In the genomic region with DNA sequence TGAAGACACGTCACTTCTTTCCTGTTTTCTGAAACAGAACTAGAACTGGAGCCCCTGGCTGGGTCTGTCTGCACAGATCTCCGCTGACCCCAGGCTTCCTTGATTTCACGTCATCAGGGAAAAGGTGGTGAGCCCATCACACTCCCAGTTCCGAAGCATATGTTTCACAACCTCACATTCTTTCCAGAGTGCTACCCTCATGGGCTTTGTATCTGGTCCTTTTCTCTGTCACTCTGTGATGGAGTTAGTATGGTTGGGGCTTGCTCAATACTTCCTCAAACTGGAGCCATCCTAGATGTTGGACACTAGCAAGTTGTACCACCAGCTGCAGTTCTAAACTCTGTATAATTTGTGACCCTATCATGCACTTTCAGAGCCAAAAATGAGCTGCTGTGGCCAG, we compare ENCODE assay signal across 17 mouse cellular contexts.
DNase-seq lines count a peak whose midpoint lies in the region; ATAC-seq and TF ChIP-seq lines count a peak whose summit lies in the region.
"Had no signal": no experiment of that assay in that cellular context is flagged by ENCODE, and none has a peak within 500 bp of the region (broad histone marks: within the 10 kb centered on the region; RNA-seq: fewer than 3 reads in every experiment).

No protein-coding gene starts in this region.

- no peak overlapping the region for H3K4me2 ChIP-seq in liver, postnatal 0 days (ENCODE audit: low read depth, low read length)
- H3K4me2 ChIP-seq: embryonic facial prominence, embryonic 12.5 days; forebrain, embryonic 15.5 days; hindbrain, embryonic 15.5 days had no signal

- TF ChIP-seq EP300 in heart, adult 2 months (IDR thresholded peaks at IDR 0.05; ENCODE audit: insufficient read depth, low read depth, low read length): no peak
- no peak for TF ChIP-seq EP300 in liver, postnatal 0 days (IDR thresholded peaks at IDR 0.05; ENCODE audit: low read depth)

- H3K36me3 ChIP-seq in heart, adult 2 months (ENCODE audit: control insufficient read depth, insufficient read depth, low read length): no peaks in the 10 kb centered on the region
- no peaks in the 10 kb centered on the region for H3K36me3 ChIP-seq in liver, adult 2 months (ENCODE audit: control insufficient read depth, insufficient read depth, low read length)
- no peaks in the 10 kb centered on the region for H3K36me3 ChIP-seq in liver, postnatal 0 days (replicated peaks; ENCODE audit: insufficient read depth, low read length)
- H3K36me3 ChIP-seq in limb, embryonic 10.5 days: no peaks in the 10 kb centered on the region
- H3K36me3 ChIP-seq: embryonic facial prominence, embryonic 12.5 days; forebrain, embryonic 15.5 days; hindbrain, embryonic 15.5 days had no signal

- 59% methylated on average over 4 of the region's 4 CpGs for WGBS in heart, adult 2 months
- WGBS in liver, adult 2 months: 76% methylated on average over 4 of the region's 4 CpGs
- WGBS in liver, postnatal 0 days (ENCODE audit: insufficient replicate concordance): 43% methylated on average over 4 of the region's 4 CpGs
- 80% methylated on average over 4 of the region's 4 CpGs for WGBS in limb, embryonic 10.5 days

- no peak for TF ChIP-seq CTCF in heart, adult 2 months (IDR thresholded peaks at IDR 0.05)
- no peak for TF ChIP-seq CTCF in liver, adult 2 months (IDR thresholded peaks at IDR 0.05; ENCODE audit: low read depth, low read length)
- no peak for TF ChIP-seq CTCF in liver, postnatal 0 days (IDR thresholded peaks at IDR 0.05; ENCODE audit: low read depth)

- no peaks in the 10 kb centered on the region for H3K27me3 ChIP-seq in heart, adult 2 months (ENCODE audit: control insufficient read depth, insufficient read depth, low read length)
- no peaks in the 10 kb centered on the region for H3K27me3 ChIP-seq in liver, adult 2 months (ENCODE audit: control insufficient read depth, insufficient read depth, low read length)
- H3K27me3 ChIP-seq in liver, postnatal 0 days (ENCODE audit: insufficient read depth, low read length): no peaks in the 10 kb centered on the region
- H3K27me3 ChIP-seq in limb, embryonic 10.5 days (ENCODE audit: low read depth, poor library complexity, severe bottlenecking): no peaks in the 10 kb centered on the region
- H3K27me3 ChIP-seq: embryonic facial prominence, embryonic 12.5 days; forebrain, embryonic 15.5 days; hindbrain, embryonic 15.5 days had no signal

- H3K27ac ChIP-seq in heart, adult 2 months: no peak overlapping the region
- H3K27ac ChIP-seq in liver, adult 2 months (replicated peaks; ENCODE audit: insufficient read depth, low read depth, low read length): no peak overlapping the region
- H3K27ac ChIP-seq in liver, postnatal 0 days (ENCODE audit: low read depth): no peak overlapping the region
- H3K27ac ChIP-seq in limb, embryonic 10.5 days: no peak overlapping the region
- H3K27ac ChIP-seq: embryonic facial prominence, embryonic 12.5 days; forebrain, embryonic 15.5 days; hindbrain, embryonic 15.5 days had no signal

- no peak overlapping the region for H3K9ac ChIP-seq in heart, adult 2 months (ENCODE audit: low read depth, low read length)
- H3K9ac ChIP-seq in liver, adult 2 months (ENCODE audit: low read depth, low read length): no peak overlapping the region
- H3K9ac ChIP-seq in liver, postnatal 0 days (replicated peaks): no peak overlapping the region
- H3K9ac ChIP-seq: embryonic facial prominence, embryonic 12.5 days; forebrain, embryonic 15.5 days; hindbrain, embryonic 15.5 days had no signal

- intact Hi-C loops in heart, adult 2 months (cut with DNase I): no loop called here
- intact Hi-C loops in left cerebral cortex, postnatal 14 days (cut with DNase I): no loop called here

- H3K79me2 ChIP-seq in heart, adult 2 months (replicated peaks; ENCODE audit: control insufficient read depth, insufficient read depth, low read length): no peaks in the 10 kb centered on the region
- H3K79me2 ChIP-seq in liver, adult 2 months (ENCODE audit: control insufficient read depth, insufficient read depth, low read length): no peaks in the 10 kb centered on the region

- H3K9me3 ChIP-seq in liver, postnatal 0 days (ENCODE audit: low read length): no peaks in the 10 kb centered on the region
- H3K9me3 ChIP-seq in limb, embryonic 10.5 days (replicated peaks): no peaks in the 10 kb centered on the region
- H3K9me3 ChIP-seq: embryonic facial prominence, embryonic 12.5 days; forebrain, embryonic 15.5 days; hindbrain, embryonic 15.5 days had no signal

- H3K4me1 ChIP-seq in heart, adult 2 months (ENCODE audit: control insufficient read depth, insufficient read depth, low read length): peaks cover 5% of the 10 kb centered on the region
- H3K4me1 ChIP-seq in liver, adult 2 months (ENCODE audit: control insufficient read depth, insufficient read depth, low read length): no peaks in the 10 kb centered on the region; the same call in 1 of the 2 replicates
- 0 out of 2 replicates have a peak, but pooled peaks cover 2% of the 10 kb centered on the region for H3K4me1 ChIP-seq in liver, postnatal 0 days (ENCODE audit: insufficient read depth)
- peaks cover 24% of the 10 kb centered on the region for H3K4me1 ChIP-seq in limb, embryonic 10.5 days
- H3K4me1 ChIP-seq: embryonic facial prominence, embryonic 12.5 days had no signal

- DNase-seq in heart, adult 8-10 months (ENCODE audit: low spot score): peak; percentile 9
- DNase-seq in heart, adult 2 months: no peak
- DNase-seq in liver, adult 2 months (ENCODE audit: extremely low read depth, low read depth, low spot score): peak; percentile 23
- no peak for DNase-seq in liver, postnatal 0 days
- DNase-seq in limb, embryonic 10.5 days (ENCODE audit: low spot score): peak; percentile 23
- DNase-seq in left cerebral cortex, postnatal 14 days (ENCODE audit: low spot score in 2 of 2): no peak
- DNase-seq: adrenal gland, adult 2 months; adrenal gland, postnatal 25 days; cerebellum, adult 18-20 months; cerebellum, adult 9-11 months; cerebellum, postnatal 36 days; kidney, adult 18-20 months had no signal

- no peak for ATAC-seq in liver, postnatal 0 days
- peak; percentile 46 for ATAC-seq in common myeloid progenitor, adult 5-6 weeks (replicated peaks; ENCODE audit: low read depth, poor library complexity, severe bottlenecking)
- ATAC-seq in inflammation-experienced regulatory T-cells, adult 6 months: no peak
- ATAC-seq: forebrain, embryonic 15.5 days had no signal

- H3K4me3 ChIP-seq in heart, adult 2 months: no peak overlapping the region
- no peak overlapping the region for H3K4me3 ChIP-seq in liver, adult 2 months (ENCODE audit: insufficient read depth, low read depth, low read length)
- H3K4me3 ChIP-seq in liver, postnatal 0 days (ENCODE audit: low read depth, low read length): no peak overlapping the region
- H3K4me3 ChIP-seq in limb, embryonic 10.5 days: no peak overlapping the region
- H3K4me3 ChIP-seq: embryonic facial prominence, embryonic 12.5 days; forebrain, embryonic 15.5 days; hindbrain, embryonic 15.5 days had no signal

- no peak for TF ChIP-seq POLR2A in heart, adult 2 months (IDR thresholded peaks at IDR 0.05; ENCODE audit: insufficient read depth, low read depth, low read length)
- no peak for TF ChIP-seq POLR2A in liver, adult 2 months (IDR thresholded peaks at IDR 0.05; ENCODE audit: extremely low read depth, insufficient read depth, low read length)

Comparison
In these comparisons a context has a peak if more than half of its experiments do, and no peak if none do; other contexts are left out.
1. DNase-seq: peak in heart, adult 8-10 months (single experiment), liver, adult 2 months (single experiment) and limb, embryonic 10.5 days (single experiment); none in heart, adult 2 months (0 of 2), liver, postnatal 0 days (single experiment) and left cerebral cortex, postnatal 14 days (0 of 2).